Mouse (Mus musculus) large intestine, adult 2 months (tissue): ENCODE data around the gene Os9. TPM values are rescaled to one million over a fixed set of nuclear protein-coding genes. Genes with fewer than 3 reads are reported as not detected.
"Not testable (repeated sequence)": the region's sequence is repeated elsewhere in the genome, so short reads cannot be mapped to it uniquely, and the experiment has no call there.

Source experiments
- DNase-seq: peaks from one replicate; pipeline ENCODE4 v3.0.0-alpha.2; 2012; ENCODE audit warnings: low read depth, low spot score
- WGBS: fragments of 180-500 bp; shearing (Covaris S2); methylation state at CpG from one replicate; pipeline ENCODE4 v1.1.7; 2018; 5-methylcytosine and 5-hydroxymethylcytosine counted together
- polyA plus RNA-seq: library from polyadenylated mRNA; depleted of rRNA; stranded (reverse); fragments of >200 nt; gene quantifications from 2 replicates; pipeline ENCODE4 v1.2.3, GENCODE M21; 2012; rRNA removed

Os9 gene
- polyA plus RNA-seq, result 71.3 and 102 TPM in 2 replicates

- WGBS, result 0% methylated on average over 19 of the region's 19 CpGs
- DNase-seq, result peak; percentile 92
Observed at GRCm38 (mm10) chr10:127121066-127121477, at the start of gene Os9. TSS of gene Os9 (minus strand) at chr10:127121131.

GRCm38 (mm10) chr10:127170002-127170401 lies 49.1 kb upstream of the Os9 start:
- no peak for DNase-seq
- 63% methylated on average over 22 of the region's 22 CpGs for WGBS

DNA sequence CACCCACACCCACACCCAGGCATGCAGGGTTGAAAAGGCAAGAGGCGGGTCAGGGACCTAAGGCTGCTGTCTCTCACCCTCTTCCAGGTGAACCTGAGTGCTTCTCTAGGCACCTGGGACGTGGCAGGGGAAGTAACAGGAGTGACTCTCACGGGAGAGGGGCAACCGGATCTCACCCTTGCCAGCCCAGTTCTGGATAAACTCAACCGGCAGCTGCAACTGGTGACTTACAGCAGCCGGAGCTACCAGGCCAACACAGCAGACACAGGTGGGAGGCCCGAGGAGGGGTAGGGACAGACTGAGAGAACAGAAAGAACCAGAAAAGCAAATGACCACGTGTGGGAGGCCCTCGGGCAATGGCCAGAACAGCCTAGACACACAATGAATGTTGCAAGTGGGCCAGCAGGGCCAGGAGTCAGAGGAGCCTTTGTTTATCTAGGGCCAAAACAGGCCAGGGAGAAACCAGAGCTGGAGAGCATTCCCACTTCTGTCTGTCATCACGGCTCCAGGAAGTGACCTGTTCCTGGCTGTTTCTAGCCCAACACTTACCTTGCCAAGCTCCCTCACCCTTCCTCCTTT lies 46.8 kb upstream of the Os9 start:
- WGBS, result 27% methylated on average over 10 of the region's 10 CpGs
- no peak for DNase-seq

- WGBS, result 31% methylated on average over 15 of the region's 15 CpGs
- no peak for DNase-seq
Observed at GRCm38 (mm10) chr10:127166771-127167613, 46.1 kb upstream of the Os9 start.

DNA sequence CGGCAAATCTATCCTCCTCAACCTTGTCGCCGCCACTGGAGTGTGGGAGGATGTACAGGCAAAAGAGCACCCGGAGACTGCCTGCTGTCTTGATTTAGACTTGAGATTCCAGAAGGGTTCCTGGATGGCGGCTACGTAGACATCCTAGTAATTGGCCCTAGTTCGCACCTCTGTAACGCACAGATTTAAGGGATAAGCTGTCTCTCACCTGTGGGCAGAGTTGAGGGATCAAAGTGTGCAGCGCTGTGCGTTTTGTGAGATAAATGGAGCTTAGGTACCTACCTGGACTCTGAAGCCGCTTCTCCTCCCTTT lies 45.4 kb upstream of the Os9 start:
- DNase-seq, result no peak
- WGBS, result 7% methylated on average over 11 of the region's 11 CpGs

DNA sequence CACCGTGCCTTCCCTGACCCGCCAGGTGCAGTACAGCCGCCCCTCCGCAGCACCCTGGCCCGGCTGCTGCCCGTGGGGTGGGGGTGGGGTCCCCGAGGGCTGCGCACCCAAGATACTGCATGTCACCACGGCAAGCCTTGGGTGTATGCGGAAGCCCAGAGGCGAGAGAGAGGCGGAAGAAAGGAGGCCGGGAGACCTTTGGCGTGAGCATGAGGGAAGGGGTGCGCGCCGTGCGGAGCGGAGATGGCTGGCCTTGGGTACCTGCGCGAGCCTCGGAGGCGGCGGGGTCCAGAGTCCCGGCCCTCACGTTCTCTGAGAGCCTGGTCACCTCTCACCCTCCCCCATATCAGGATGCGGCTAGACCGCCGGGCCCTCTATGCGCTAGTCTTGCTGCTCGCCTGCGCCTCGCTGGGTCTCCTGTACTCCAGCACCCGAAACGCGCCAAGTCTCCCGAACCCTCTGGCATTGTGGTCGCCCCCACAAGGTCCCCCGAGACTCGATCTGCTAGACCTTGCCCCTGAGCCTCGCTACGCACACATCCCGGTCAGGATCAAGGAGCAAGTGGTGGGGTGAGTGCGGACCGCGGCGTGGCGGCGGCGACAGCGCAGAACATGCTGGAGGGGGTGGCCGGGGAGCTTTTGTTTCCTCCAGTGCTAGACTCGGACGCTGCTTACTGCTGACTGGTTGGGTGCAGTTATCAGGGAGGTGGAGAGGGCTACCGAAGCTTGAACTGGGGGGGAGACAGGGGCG lies 44.9 kb upstream of the Os9 start:
- under 1% methylated on average over 56 of the region's 56 CpGs for WGBS
- no peak for DNase-seq

DNA sequence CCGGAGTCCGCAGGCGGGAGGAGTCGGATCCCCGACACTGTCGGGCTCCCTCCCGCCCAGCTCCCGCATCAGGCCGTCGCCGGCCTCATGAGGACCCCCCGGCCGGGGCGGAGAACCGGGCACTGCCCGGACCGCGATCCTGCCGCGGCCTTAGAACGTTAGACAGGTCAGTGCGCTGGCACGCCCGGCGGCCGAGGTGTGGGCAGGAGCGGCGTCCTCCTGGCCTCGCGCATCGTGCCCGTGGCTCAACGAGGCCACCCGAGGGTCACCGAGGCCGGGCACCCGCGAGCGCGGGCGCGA lies 44.4 kb upstream of the Os9 start:
- DNase-seq, result no peak
- WGBS, result 1% methylated on average over 41 of the region's 42 CpGs

GRCm38 (mm10) chr10:127164631-127165353 lies 43.9 kb upstream of the Os9 start, which contains the start of gene B4galnt1:
TSS of gene B4galnt1 (plus strand) at chr10:127165225.
- no peak for DNase-seq
- WGBS, result 3% methylated on average over 52 of the region's 52 CpGs

GRCm38 (mm10) chr10:127164190-127164589 lies 43.3 kb upstream of the Os9 start:
- WGBS, result 91% methylated on average over 4 of the region's 4 CpGs
- DNase-seq, result no peak

GRCm38 (mm10) chr10:127162771-127163261 lies 41.9 kb upstream of the Os9 start:
- DNase-seq, result not testable (repeated sequence)
- 64% methylated on average over 7 of the region's 7 CpGs for WGBS

DNA sequence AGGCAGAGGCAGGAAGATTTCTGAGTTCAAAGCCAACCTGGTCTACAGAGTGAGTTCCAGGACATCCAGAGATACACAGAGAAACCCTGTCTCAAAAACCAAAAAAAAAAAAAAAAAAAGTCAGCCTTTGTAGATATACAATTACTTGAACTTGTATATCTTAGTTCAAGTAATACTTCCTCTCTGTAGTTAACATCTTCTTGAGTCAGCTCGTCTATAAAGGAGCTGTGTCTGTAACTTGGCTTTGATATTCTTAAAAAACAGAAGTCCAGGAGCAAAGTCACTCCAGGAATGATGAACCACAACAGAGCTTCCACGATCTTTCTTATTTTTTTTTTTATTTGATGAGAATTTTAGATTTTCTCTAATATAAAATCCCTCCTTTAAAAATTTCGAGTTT lies 39.8 kb upstream of the Os9 start:
- 77% methylated on average over 3 of the region's 3 CpGs for WGBS
- DNase-seq, result no peak

GRCm38 (mm10) chr10:127160081-127160480 lies 39.1 kb upstream of the Os9 start:
- WGBS, result 67% methylated on average over 9 of the region's 9 CpGs
- DNase-seq, result no peak

DNA sequence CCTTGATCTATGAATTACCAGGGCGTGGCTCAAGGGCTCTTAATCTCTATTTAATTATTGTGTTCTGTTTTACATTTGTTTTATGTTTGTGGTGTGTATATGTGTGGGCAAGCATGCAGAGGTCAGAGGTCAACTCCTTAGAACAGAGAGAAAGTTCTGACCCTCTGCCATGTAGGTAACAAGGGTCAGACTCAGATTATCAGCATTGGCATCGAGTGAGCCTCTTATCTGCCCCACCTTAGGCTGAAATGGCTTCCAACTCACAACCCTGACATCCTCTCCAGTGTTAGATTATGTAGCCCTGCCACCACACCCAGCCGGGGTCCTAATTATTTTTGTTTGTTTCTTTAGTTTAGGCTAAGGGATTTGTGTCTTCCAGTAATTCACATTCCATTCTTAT lies 37.5 kb upstream of the Os9 start:
- WGBS, result 35% methylated on average over 3 of the region's 3 CpGs
- no peak for DNase-seq

DNA sequence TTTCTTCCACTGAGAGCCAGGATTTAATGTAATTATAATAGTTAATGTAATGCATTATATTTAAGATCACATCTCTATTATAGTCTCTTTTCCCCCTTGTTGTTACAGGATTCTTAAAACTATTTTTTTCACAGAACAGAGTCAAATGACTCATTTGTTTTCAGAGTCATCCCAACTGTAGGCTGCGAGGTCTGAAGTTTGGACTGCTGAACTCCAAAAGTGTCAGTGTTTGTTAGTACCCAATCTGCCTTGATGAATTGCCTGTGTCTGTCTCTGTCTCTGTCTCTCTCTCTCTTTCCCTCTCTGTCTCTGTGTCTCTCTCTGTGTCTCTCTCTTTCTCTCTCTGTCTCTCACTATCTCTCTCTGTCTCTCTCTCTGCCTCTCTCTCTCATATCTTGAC lies 35.6 kb upstream of the Os9 start:
- DNase-seq, result no peak
- 30% methylated on average over 1 of the region's 1 CpGs for WGBS

GRCm38 (mm10) chr10:127156089-127156488 lies 35.2 kb upstream of the Os9 start:
- DNase-seq, result no peak
- 47% methylated on average over 1 of the region's 1 CpGs for WGBS

- no peak for DNase-seq
- 54% methylated on average over 5 of the region's 5 CpGs for WGBS
Observed at GRCm38 (mm10) chr10:127154652-127155051, 33.7 kb upstream of the Os9 start.

GRCm38 (mm10) chr10:127154241-127154640 lies 33.3 kb upstream of the Os9 start:
- no peak for DNase-seq
- 27% methylated on average over 2 of the region's 2 CpGs for WGBS

DNA sequence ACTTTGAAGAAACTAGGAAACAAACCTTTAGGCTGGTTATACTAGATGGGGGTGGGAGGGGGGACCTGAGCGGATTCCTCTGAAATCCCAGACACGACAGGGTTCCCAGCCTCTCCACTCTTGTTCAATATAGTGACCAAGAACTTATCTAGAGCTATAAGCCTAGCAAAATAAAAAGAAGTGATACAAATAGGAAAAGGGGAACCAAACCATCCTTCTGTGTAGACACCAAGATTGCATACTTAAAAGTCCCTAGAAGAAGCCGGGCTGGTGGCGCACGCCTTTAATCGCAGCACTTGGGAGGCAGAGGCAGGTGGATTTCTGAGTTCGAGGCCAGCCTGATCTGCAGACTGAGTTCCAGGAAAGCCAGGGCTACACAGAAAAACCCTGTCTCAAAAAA lies 32.4 kb upstream of the Os9 start:
- DNase-seq, result no peak
- 94% methylated on average over 7 of the region's 7 CpGs for WGBS

- 78% methylated on average over 10 of the region's 10 CpGs for WGBS
- not testable (repeated sequence) for DNase-seq
Observed at GRCm38 (mm10) chr10:127152556-127152955, 31.6 kb upstream of the Os9 start.

DNA sequence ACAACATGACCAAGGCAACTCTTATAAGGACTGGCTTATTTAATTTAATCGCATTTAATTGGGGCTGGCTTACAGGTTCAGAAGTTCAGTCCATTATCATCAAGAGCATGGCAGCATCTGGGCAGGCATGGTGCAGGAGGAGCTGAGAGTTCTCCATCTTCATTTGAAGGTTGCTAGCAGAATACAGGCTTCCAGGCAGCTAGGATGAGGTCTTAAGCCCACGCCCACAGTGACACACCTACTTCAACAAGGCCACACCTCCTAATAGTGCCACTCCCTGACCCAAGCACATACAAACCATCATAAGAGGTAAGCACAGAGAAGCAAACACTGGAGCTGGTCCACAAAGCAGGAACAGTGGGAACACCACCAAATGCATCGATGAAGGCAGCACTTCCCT lies 30.3 kb upstream of the Os9 start:
- DNase-seq, result not testable (repeated sequence)

More for the DNA sequence above, 30.3 kb upstream of the Os9 start:
- WGBS, result 49% methylated on average over 3 of the region's 3 CpGs
